Mouse (Mus musculus) midbrain, postnatal 0 days (tissue): ENCODE results near the gene Plrg1. TPM values are rescaled to one million over a fixed set of nuclear protein-coding genes. Genes with fewer than 3 reads are reported as not detected.

Source experiments
- ATAC-seq: fragments of 200-750 bp; cut with Nextera tagmentation; 2 replicates; pipeline ENCODE4 v1.8.0; 2017; ENCODE audit warnings: moderate number of reproducible peaks, mild to moderate bottlenecking, moderate TSS enrichment, moderate library complexity; ENCODE audit not compliant: low FRiP score
- DNase-seq: peaks from one replicate; pipeline ENCODE4 v3.0.0-alpha.2; 2015; ENCODE audit warnings: low spot score
- H3K27ac ChIP-seq: fragments of 300-500 bp; sonication (generic); 2 replicates; pipeline ENCODE4 v1.5.1; 2014; ENCODE audit warnings: low read depth, mild to moderate bottlenecking, low read length, mixed read lengths
- H3K27me3 ChIP-seq: fragments of 300-500 bp; sonication (generic); 2 replicates; pipeline ENCODE4 v1.6.1; 2014; ENCODE audit warnings: low read length, control low read depth, mixed read lengths; ENCODE audit not compliant: insufficient read depth
- H3K36me3 ChIP-seq: fragments of 300-500 bp; sonication (generic); 2 replicates; pipeline ENCODE4 v1.6.1; 2014; ENCODE audit warnings: low read length, control low read depth, mixed read lengths; ENCODE audit not compliant: insufficient read depth
- H3K4me1 ChIP-seq: fragments of 300-500 bp; sonication (generic); 2 replicates; pipeline ENCODE4 v1.6.1; 2014; ENCODE audit warnings: mild to moderate bottlenecking, control low read depth, antibody characterized with exemption, low read length, mixed read lengths; ENCODE audit not compliant: insufficient read depth
- H3K4me2 ChIP-seq: fragments of 300-500 bp; sonication (generic); 2 replicates; pipeline ENCODE4 v1.6.1; 2014; ENCODE audit warnings: low read depth, mild to moderate bottlenecking, low read length, mixed read lengths; ENCODE audit not compliant: poor library complexity, severe bottlenecking
- H3K4me3 ChIP-seq: fragments of 300-500 bp; sonication (generic); 2 replicates; pipeline ENCODE4 v1.5.1; 2014; ENCODE audit warnings: low read depth, mild to moderate bottlenecking, low read length, moderate library complexity
- H3K9ac ChIP-seq: fragments of 300-500 bp; sonication (generic); replicated peaks from 2 replicates; pipeline ENCODE4 v1.6.1; 2014; ENCODE audit warnings: mild to moderate bottlenecking, low read length, moderate library complexity, mixed read lengths; ENCODE audit not compliant: poor library complexity, severe bottlenecking
- H3K9me3 ChIP-seq: fragments of 300-500 bp; sonication (generic); 2 replicates; pipeline ENCODE4 v1.6.1; 2016; ENCODE audit warnings: low read length, control low read depth
- CTCF ChIP-seq: IDR thresholded peaks from 2 replicates; pipeline ENCODE4 v1.5.1; 2016; ENCODE audit warnings: antibody characterized with exemption, mild to moderate bottlenecking
- WGBS: fragments of 180-500 bp; shearing (Covaris S2); extraction: QIAGEN DNeasy Blood & Tissue Kit; methylation state at CpG from one replicate; pipeline ENCODE4 v1.1.7; 2014; 5-methylcytosine and 5-hydroxymethylcytosine counted together
- polyA plus RNA-seq: library from polyadenylated mRNA; unstranded; fragments of >200 nt; fragmentation: Nextera tagmentation; extraction: Ambion mirVana; gene quantifications from 2 replicates; pipeline ENCODE4 v1.2.1, GENCODE M21; 2015
- total RNA-seq: library from RNA; depleted of rRNA; stranded (reverse); fragments of >200 nt; gene quantifications from 2 replicates; pipeline ENCODE4 v1.2.3, GENCODE M21; 2014; rRNA removed

The Plrg1 gene
- total and polyA plus RNA-seq, 2 experiments from 2014 or later = 65.7 to 78.0 TPM

DNA sequence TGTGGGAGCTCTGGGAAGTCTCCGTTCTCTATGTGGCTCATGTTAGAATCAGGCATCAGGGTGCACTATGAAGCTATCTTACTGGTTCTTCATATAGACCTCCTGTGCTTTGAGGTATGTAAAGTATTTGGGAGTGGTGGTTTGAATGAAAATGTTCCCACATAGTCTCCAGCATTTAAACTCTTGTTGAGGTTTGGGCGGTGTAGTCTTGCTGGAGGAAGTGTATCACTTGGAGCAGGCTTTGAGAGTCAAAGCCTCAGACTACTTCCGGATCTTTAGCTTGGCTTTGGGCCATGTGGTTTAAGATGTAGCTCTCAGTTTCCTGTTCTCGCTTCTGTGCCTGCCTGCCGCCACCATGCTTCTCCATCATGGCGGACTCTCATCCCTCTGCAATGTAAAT, 47.0 kb downstream of the Plrg1 start:
- no peak overlapping the region for H3K4me3 ChIP-seq
- peaks cover 8% of the 10 kb centered on the region; the same call in 1 of the 2 replicates for H3K4me1 ChIP-seq
- TF ChIP-seq CTCF = no peak
- no peaks in the 10 kb centered on the region for H3K36me3 ChIP-seq
- WGBS = 94% methylated on average over 6 of the region's 6 CpGs
- no peaks in the 10 kb centered on the region for H3K27me3 ChIP-seq
- H3K4me2 ChIP-seq = no peak overlapping the region
- ATAC-seq (no peak), DNase-seq (no peak)
- H3K9me3 ChIP-seq = no peaks in the 10 kb centered on the region
- no peak overlapping the region for H3K27ac ChIP-seq
- H3K9ac ChIP-seq = no peak overlapping the region

DNA sequence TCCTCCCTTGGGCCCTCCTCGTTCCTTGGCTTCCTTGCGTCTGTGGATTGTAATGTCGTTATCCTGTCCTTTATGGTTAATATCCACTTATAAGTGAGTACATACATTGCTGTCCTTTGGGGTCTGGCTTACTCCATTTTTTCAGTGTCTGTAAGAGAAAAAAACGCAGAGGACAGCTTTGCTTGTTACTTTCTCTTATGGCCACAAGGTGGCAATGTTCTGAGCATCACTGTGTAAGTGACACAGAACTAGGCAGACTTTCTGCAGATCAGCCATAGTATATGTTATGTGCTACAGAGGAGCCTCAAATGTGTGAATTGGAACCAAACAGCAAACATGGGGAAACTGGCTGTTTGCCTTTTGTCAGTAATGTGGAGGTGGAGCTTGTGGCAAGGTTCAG, 54.8 kb downstream of the Plrg1 start:
- DNase-seq = peak; percentile 82
- no peak overlapping the region for H3K4me2 ChIP-seq
- H3K9me3 ChIP-seq = no peaks in the 10 kb centered on the region
- no peaks in the 10 kb centered on the region; the same call in 1 of the 2 replicates for H3K4me1 ChIP-seq
- no peak overlapping the region for H3K27ac ChIP-seq
- ATAC-seq = peak; percentile 69; the same call in 1 of the 2 replicates
- H3K4me3 ChIP-seq = no peak overlapping the region
- H3K9ac ChIP-seq = no peak overlapping the region
- TF ChIP-seq CTCF = peak; percentile 90
- no peaks in the 10 kb centered on the region for H3K27me3 ChIP-seq
- H3K36me3 ChIP-seq = no peaks in the 10 kb centered on the region
- 28% methylated on average over 4 of the region's 4 CpGs for WGBS

DNA sequence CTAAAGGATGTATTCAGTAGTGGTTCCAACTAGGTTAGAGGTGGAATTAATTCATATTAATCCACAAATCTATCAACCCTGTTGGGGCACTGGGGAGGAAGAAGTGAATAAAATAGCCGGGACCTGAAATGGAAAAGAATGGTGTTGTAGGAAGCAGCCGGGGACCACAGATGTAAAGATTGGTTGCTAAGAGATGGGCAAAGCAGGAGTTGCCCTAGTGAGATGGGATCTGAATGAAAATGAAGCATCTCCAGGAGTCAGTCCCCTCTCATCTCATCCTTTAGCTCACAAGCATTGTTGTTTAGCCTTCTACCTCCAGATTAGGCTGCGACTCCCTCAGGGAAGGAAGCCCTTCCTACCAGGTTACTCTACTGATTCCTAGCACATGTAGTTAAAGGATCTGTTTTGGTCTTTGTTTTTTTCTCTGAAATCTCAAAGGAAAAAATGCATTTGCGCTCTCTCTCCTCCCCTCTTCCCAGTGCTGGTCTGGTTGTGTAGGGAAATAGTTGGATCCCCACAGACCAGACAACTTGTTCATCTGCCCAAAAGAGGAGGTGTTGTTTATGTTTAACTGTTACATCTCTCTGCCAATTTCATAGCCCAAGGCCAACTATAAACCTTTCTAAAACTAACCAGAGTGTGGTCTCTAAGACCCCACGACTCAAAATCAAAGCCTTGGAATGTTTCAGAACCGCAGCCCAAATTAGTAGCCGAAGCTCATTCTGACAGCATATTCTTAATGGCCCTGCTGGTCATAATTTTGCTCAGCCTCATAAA, 56.4 kb downstream of the Plrg1 start:
- Histone ChIP-seq H3K36me3 (no peaks in the 10 kb centered on the region), H3K27me3 (no peaks in the 10 kb centered on the region), H3K4me2 (no peak overlapping the region), H3K4me1 (no peaks in the 10 kb centered on the region; the same call in 1 of the 2 replicates), H3K9ac (no peak overlapping the region), H3K9me3 (no peaks in the 10 kb centered on the region), H3K27ac (no peak overlapping the region), H3K4me3 (no peak overlapping the region)
- no peak for TF ChIP-seq CTCF
- ATAC-seq = no peak
- WGBS = 35% methylated on average over 7 of the region's 7 CpGs
- no peak for DNase-seq

GRCm38 (mm10) chr3:83112869-83113268, 57.5 kb downstream of the Plrg1 start:
- no peak for ATAC-seq

GRCm38 (mm10) chr3:83114946-83115345, 59.6 kb downstream of the Plrg1 start:
- H3K9ac ChIP-seq = no peak overlapping the region
- H3K36me3 ChIP-seq = no peaks in the 10 kb centered on the region
- TF ChIP-seq CTCF = no peak
- H3K27me3 ChIP-seq = no peaks in the 10 kb centered on the region
- H3K9me3 ChIP-seq = no peaks in the 10 kb centered on the region
- WGBS = 72% methylated on average over 1 of the region's 1 CpGs
- H3K4me1 ChIP-seq = no peaks in the 10 kb centered on the region; the same call in 1 of the 2 replicates
- ATAC-seq (no peak), DNase-seq (no peak)
- no peak overlapping the region for H3K4me2 ChIP-seq
- no peak overlapping the region for H3K4me3 ChIP-seq
- H3K27ac ChIP-seq = no peak overlapping the region

More at GRCm38 (mm10) chr3:83112869-83113268, 57.5 kb downstream of the Plrg1 start:
- TF ChIP-seq CTCF = no peak
- Histone ChIP-seq H3K9ac (no peak overlapping the region), H3K4me2 (no peak overlapping the region), H3K9me3 (no peaks in the 10 kb centered on the region), H3K4me3 (no peak overlapping the region), H3K36me3 (no peaks in the 10 kb centered on the region), H3K4me1 (no peaks in the 10 kb centered on the region; the same call in 1 of the 2 replicates), H3K27ac (no peak overlapping the region), H3K27me3 (no peaks in the 10 kb centered on the region)
- 34% methylated on average over 3 of the region's 3 CpGs for WGBS
- DNase-seq = no peak

- no peak for ATAC-seq
- 63% methylated on average over 10 of the region's 10 CpGs for WGBS
- no peaks in the 10 kb centered on the region for H3K27me3 ChIP-seq
Observed at GRCm38 (mm10) chr3:83117592-83117991, 62.3 kb downstream of the Plrg1 start.

More at GRCm38 (mm10) chr3:83117592-83117991, 62.3 kb downstream of the Plrg1 start:
- no peak for TF ChIP-seq CTCF
- H3K27ac ChIP-seq = no peak overlapping the region
- H3K36me3 ChIP-seq = no peaks in the 10 kb centered on the region
- no peaks in the 10 kb centered on the region; the same call in 1 of the 2 replicates for H3K4me1 ChIP-seq
- H3K4me3 ChIP-seq = no peak overlapping the region
- no peak overlapping the region for H3K9ac ChIP-seq
- H3K9me3 ChIP-seq = no peaks in the 10 kb centered on the region
- no peak for DNase-seq
- no peak overlapping the region for H3K4me2 ChIP-seq

Other genes with a start within 250 kb of the Plrg1 start
- gene Rbm46, start 179.0 kb upstream of the Plrg1 start, total RNA-seq = 0.05 and 1.2 TPM in 2 replicates
- 1.5 TPM in 2 replicates for gene Rbm46, start 179.0 kb upstream of the Plrg1 start, polyA plus RNA-seq
- 0.80 and 0.82 TPM in 2 replicates for gene Lrat, start 151.5 kb upstream of the Plrg1 start, total RNA-seq
- gene Lrat, start 151.5 kb upstream of the Plrg1 start, polyA plus RNA-seq = 0.27 TPM in 2 replicates
- gene Fgg, start 47.8 kb upstream of the Plrg1 start, total RNA-seq = not detected in 2 replicates
- gene Fgg, start 47.8 kb upstream of the Plrg1 start, polyA plus RNA-seq = 0.09 TPM in 1 of 2 replicates, not detected in the other
- gene Fga, start 29.4 kb upstream of the Plrg1 start, total RNA-seq = not detected in 2 replicates
- gene Fga, start 29.4 kb upstream of the Plrg1 start, polyA plus RNA-seq = not detected in 2 replicates
- gene Fgb, start 5.7 kb upstream of the Plrg1 start, total RNA-seq = not detected in 2 replicates
- gene Fgb, start 5.7 kb upstream of the Plrg1 start, polyA plus RNA-seq = not detected in 2 replicates
- gene Dchs2, start 72.4 kb downstream of the Plrg1 start, total RNA-seq = 7.6 and 8.7 TPM in 2 replicates
- 0.45 and 0.54 TPM in 2 replicates for gene Dchs2, start 72.4 kb downstream of the Plrg1 start, polyA plus RNA-seq